Mouse (Mus musculus): ENCODE data around the gene Slc36a4. TPM values are rescaled to one million over a fixed set of nuclear protein-coding genes. Genes with fewer than 3 reads are reported as not detected.

Gene Slc36a4
- total RNA-seq, 4 experiments from 2014 or later = 41.3 to 55.8 (median 50.4) TPM

GRCm38 (mm10) chr9:15721226-15721833 is 11.8 kb downstream of the Slc36a4 start:
- DNase-seq (ENCODE audit: low spot score in 2 of 2) = no peak

- no peak for DNase-seq (ENCODE audit: low spot score in 2 of 2)
These were observed 13.0 kb downstream of the Slc36a4 start for GRCm38 (mm10) chr9:15722506-15722905.

GRCm38 (mm10) chr9:15727168-15727567 is 17.6 kb downstream of the Slc36a4 start:
- DNase-seq (ENCODE audit: low spot score in 2 of 2) = no peak

- DNase-seq (ENCODE audit: low spot score in 2 of 2) = no peak
These were observed 22.5 kb downstream of the Slc36a4 start for GRCm38 (mm10) chr9:15731758-15732748.

GRCm38 (mm10) chr9:15734056-15734866 is 24.7 kb downstream of the Slc36a4 start:
- DNase-seq (ENCODE audit: low spot score in 2 of 2) = no peak

- no peak for DNase-seq (ENCODE audit: low spot score in 2 of 2)
These were observed 25.3 kb downstream of the Slc36a4 start for GRCm38 (mm10) chr9:15734867-15735131.

GRCm38 (mm10) chr9:15737522-15737921 is 28.0 kb downstream of the Slc36a4 start:
- DNase-seq (ENCODE audit: low spot score in 2 of 2) = no peak

GRCm38 (mm10) chr9:15741428-15741827 is 31.9 kb downstream of the Slc36a4 start:
- DNase-seq (ENCODE audit: low spot score in 2 of 2) = no peak

- no peak for DNase-seq (ENCODE audit: low spot score in 2 of 2)
These were observed 32.4 kb downstream of the Slc36a4 start for GRCm38 (mm10) chr9:15741931-15742330.

- DNase-seq (ENCODE audit: low spot score in 2 of 2) = no peak
These were observed 36.6 kb downstream of the Slc36a4 start for GRCm38 (mm10) chr9:15745985-15746607.

- DNase-seq (ENCODE audit: low spot score in 2 of 2) = no peak
These were observed 37.1 kb downstream of the Slc36a4 start for GRCm38 (mm10) chr9:15746636-15747035.

GRCm38 (mm10) chr9:15748383-15748782 is 38.8 kb downstream of the Slc36a4 start:
- no peak for DNase-seq (ENCODE audit: low spot score in 2 of 2)

GRCm38 (mm10) chr9:15759318-15759717 is 49.8 kb downstream of the Slc36a4 start:
- DNase-seq (ENCODE audit: low spot score in 2 of 2) = no peak

- DNase-seq (ENCODE audit: low spot score in 2 of 2) = no peak
These were observed 56.8 kb downstream of the Slc36a4 start for GRCm38 (mm10) chr9:15766379-15766778.

GRCm38 (mm10) chr9:15766821-15767220 is 57.3 kb downstream of the Slc36a4 start:
- DNase-seq (ENCODE audit: low spot score in 2 of 2) = no peak

GRCm38 (mm10) chr9:15772766-15773165 is 63.2 kb downstream of the Slc36a4 start:
- DNase-seq (ENCODE audit: low spot score in 2 of 2) = no peak

GRCm38 (mm10) chr9:15773426-15773825 is 63.9 kb downstream of the Slc36a4 start:
- DNase-seq (ENCODE audit: low spot score in 2 of 2) = peak in 1 of 2 experiments; percentile 17

GRCm38 (mm10) chr9:15774911-15775310 is 65.4 kb downstream of the Slc36a4 start:
- no peak for DNase-seq (ENCODE audit: low spot score in 2 of 2)

- no peak for DNase-seq (ENCODE audit: low spot score in 2 of 2)
These were observed 72.4 kb downstream of the Slc36a4 start for GRCm38 (mm10) chr9:15781936-15782335.

- DNase-seq (ENCODE audit: low spot score in 2 of 2) = no peak
These were observed 76.7 kb downstream of the Slc36a4 start for GRCm38 (mm10) chr9:15786192-15786591.

GRCm38 (mm10) chr9:15786610-15787009 is 77.1 kb downstream of the Slc36a4 start:
- DNase-seq (ENCODE audit: low spot score in 2 of 2) = no peak
